In the genomic region with DNA sequence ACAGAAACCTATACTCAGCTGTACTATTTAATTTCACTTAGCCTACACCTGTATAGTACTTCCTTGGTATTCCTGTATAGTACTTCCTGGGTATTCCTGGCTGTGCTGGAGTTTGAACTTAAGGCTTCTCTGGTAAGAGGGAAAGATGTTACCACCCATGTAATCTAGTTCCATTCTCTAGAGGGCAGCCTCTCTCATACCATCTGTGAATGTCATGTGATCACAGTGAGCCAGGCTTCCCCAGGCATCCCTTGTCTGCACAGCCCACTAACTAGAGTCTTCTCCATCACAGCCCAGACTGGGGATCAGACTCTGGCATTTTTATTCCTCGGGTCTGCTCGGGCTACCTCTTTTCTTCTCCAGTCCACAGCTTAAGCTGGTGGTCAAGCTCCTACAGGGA, we compare ENCODE assay signal across 21 mouse cellular contexts.
DNase-seq lines count a peak whose midpoint lies in the region; TF ChIP-seq lines count a peak whose summit lies in the region.
"Had no signal": no experiment of that assay in that cellular context is flagged by ENCODE, and none has a peak within 500 bp of the region (broad histone marks: within the 10 kb centered on the region; RNA-seq: fewer than 3 reads in every experiment).

No protein-coding gene starts in this region.

- DNase-seq in kidney, adult 9 months: peak; percentile 17
- DNase-seq in kidney, postnatal 36 days: no peak
- peak; percentile 28 for DNase-seq in NIH3T3 (ENCODE audit: low read depth)
- DNase-seq in adrenal gland, postnatal 25 days: no peak
- DNase-seq in thymus, adult 18-20 months: no peak
- DNase-seq: adrenal gland, postnatal 10 days; cerebellum, adult 11 months; cerebellum, postnatal 10 days; heart, postnatal 14 days; left cerebral cortex, postnatal 4 days; right cerebral cortex, postnatal 14 days; spleen, adult 18-20 months; thymus, postnatal 4 days had no signal

- H3K27me3 ChIP-seq in C2C12 (ENCODE audit: control insufficient read depth, insufficient read depth, insufficient read length): no peaks in the 10 kb centered on the region
- H3K27me3 ChIP-seq in myocyte (ENCODE audit: control insufficient read depth, insufficient read depth, insufficient read length): no peaks in the 10 kb centered on the region
- H3K27me3 ChIP-seq: heart, embryonic 12.5 days; hindbrain, embryonic 12.5 days; midbrain, embryonic 12.5 days had no signal

- no peaks in the 10 kb centered on the region for H3K79me3 ChIP-seq in C2C12 (ENCODE audit: low read depth)

- no peak for TF ChIP-seq CTCF in C2C12 (IDR thresholded peaks at IDR 0.05; ENCODE audit: control insufficient read depth, insufficient read depth, insufficient read length)

- H3K79me2 ChIP-seq in C2C12 (ENCODE audit: control insufficient read depth, insufficient read depth) (no peaks in the 10 kb centered on the region), myocyte (ENCODE audit: control insufficient read depth, insufficient read depth) (no peaks in the 10 kb centered on the region)

- no peak for TF ChIP-seq POLR2A in myocyte (IDR thresholded peaks at IDR 0.05; ENCODE audit: insufficient read length, low read depth)

- H3K4me2 ChIP-seq in myocyte (ENCODE audit: low read depth): no peak overlapping the region
- H3K4me2 ChIP-seq: heart, embryonic 12.5 days; hindbrain, embryonic 12.5 days; midbrain, embryonic 12.5 days had no signal

- H3K36me3 ChIP-seq in C2C12 (ENCODE audit: control insufficient read depth, insufficient read depth) (no peaks in the 10 kb centered on the region), myocyte (ENCODE audit: control insufficient read depth, insufficient read depth) (no peaks in the 10 kb centered on the region)
- H3K36me3 ChIP-seq: forebrain, embryonic 10.5 days; G1E; heart, embryonic 12.5 days; hindbrain, embryonic 12.5 days; midbrain, embryonic 12.5 days had no signal

- H3K4me3 ChIP-seq in C2C12 (ENCODE audit: insufficient read depth, poor library complexity, severe bottlenecking) (no peak overlapping the region), myocyte (no peak overlapping the region)
- H3K4me3 ChIP-seq: forebrain, embryonic 10.5 days; heart, embryonic 12.5 days; hindbrain, embryonic 12.5 days; left cerebral cortex, adult 2 months; midbrain, embryonic 12.5 days had no signal

- H3ac ChIP-seq in C2C12 (ENCODE audit: control insufficient read depth, insufficient read length, low read depth) (no peak overlapping the region), myocyte (ENCODE audit: control insufficient read depth, insufficient read length) (no peak overlapping the region)

TF ChIP-seq in C2C12, 6 proteins besides CTCF, POLR2A, EP300 and RAD21:
- TF ChIP-seq FOSL1 (IDR thresholded peaks at IDR 0.05; ENCODE audit: insufficient read depth, low read length, poor library complexity, severe bottlenecking) (no peak), MAX (IDR thresholded peaks at IDR 0.05) (no peak), MYOG (IDR thresholded peaks at IDR 0.05; ENCODE audit: control insufficient read depth, extremely low read depth, insufficient read length) (no peak), USF1 (IDR thresholded peaks at IDR 0.05; ENCODE audit: low read depth) (peak; percentile 45), MYOD1 (IDR thresholded peaks at IDR 0.05; ENCODE audit: control insufficient read depth, insufficient read length, low read depth) (no peak), CEBPB (IDR thresholded peaks at IDR 0.05; ENCODE audit: low read depth) (no peak)

TF ChIP-seq in myocyte, 11 proteins besides CTCF, POLR2A, EP300 and RAD21:
- TF ChIP-seq USF1 (IDR thresholded peaks at IDR 0.05; ENCODE audit: low read depth) (peak; percentile 56), MAX (IDR thresholded peaks at IDR 0.05; ENCODE audit: low read depth) (no peak)

Comparison
In these comparisons a context has a peak if more than half of its experiments do, and no peak if none do; other contexts are left out.
1. DNase-seq: peak in kidney, adult 9 months (single experiment) and NIH3T3 (single experiment); none in kidney, postnatal 36 days (0 of 2), adrenal gland, postnatal 25 days (single experiment) and thymus, adult 18-20 months (0 of 2).